Mouse (Mus musculus) left cerebral cortex, postnatal 14 days (tissue): ENCODE data around the gene Saa2. TPM values are rescaled to one million over a fixed set of nuclear protein-coding genes. Genes with fewer than 3 reads are reported as not detected.
"Not testable (repeated sequence)": the region's sequence is repeated elsewhere in the genome, so short reads cannot be mapped to it uniquely, and the experiment has no call there.

Experiments
- DNase-seq, 2 experiments: peaks; one replicate each; pipeline ENCODE4 v3.0.0; 2021 to 2022; ENCODE audit warnings: low spot score in 2 of 2, mixed read lengths in 1 of 2
- intact Hi-C: fragments of 180-260 bp; cut with DNase I; formaldehyde crosslinking; loops from one replicate; pipeline ENCODE4 v1.15.1; 2025
- long read RNA-seq, 2 experiments: library from polyadenylated mRNA; stranded (forward); transcript quantifications; one replicate each; pipeline ENCODE4 v2.0.0; 2021
- total RNA-seq, 2 experiments: library from RNA; stranded (reverse); gene quantifications; 2 replicates each; pipeline ENCODE4 v1.2.3; 2021

Gene Saa2
- total RNA-seq: not detected
- long read RNA-seq, experiment 1: 0 reads
- long read RNA-seq, experiment 2: 0 reads

- intact Hi-C loops: no loop called here
- no peak for DNase-seq
These were observed at the start of gene Saa2 for GRCm38 (mm10) chr7:46751490-46751889. Gene Saa2, plus strand, starts transcription at chr7:46751790.

- peak; percentile 79 to 86 for DNase-seq
- intact Hi-C loops: loop anchor here (5.0 kb wide), 1 partner anchor 73 kb away; the partner anchor contains the start of gene Sergef
These were observed 41.2 kb upstream of the Saa2 start, which contains the start of gene Saal1 for GRCm38 (mm10) chr7:46710390-46710844. Gene Saal1, minus strand, starts transcription at chr7:46710680.

GRCm38 (mm10) chr7:46712250-46712649, 39.3 kb upstream of the Saa2 start:
- intact Hi-C loops: loop anchor here (5.0 kb wide), 1 partner anchor 75 kb away; the partner anchor contains the start of gene Sergef
- DNase-seq: no peak

- intact Hi-C loops: loop anchor here (2.0 to 5.0 kb wide), 2 partner anchors 54 to 77 kb away; partner anchors contain the start of gene Sergef
- peak; percentile 23 to 66 for DNase-seq
These were observed 37.1 kb upstream of the Saa2 start for GRCm38 (mm10) chr7:46714518-46714917.

- intact Hi-C loops: loop anchor here (2.0 kb wide), 1 partner anchor 53 kb away; no protein-coding TSS in a partner anchor
- DNase-seq: no peak
These were observed 36.0 kb upstream of the Saa2 start, which contains the start of gene Saa3 for GRCm38 (mm10) chr7:46715600-46715999. Gene Saa3, minus strand, starts transcription at chr7:46715700.

DNA sequence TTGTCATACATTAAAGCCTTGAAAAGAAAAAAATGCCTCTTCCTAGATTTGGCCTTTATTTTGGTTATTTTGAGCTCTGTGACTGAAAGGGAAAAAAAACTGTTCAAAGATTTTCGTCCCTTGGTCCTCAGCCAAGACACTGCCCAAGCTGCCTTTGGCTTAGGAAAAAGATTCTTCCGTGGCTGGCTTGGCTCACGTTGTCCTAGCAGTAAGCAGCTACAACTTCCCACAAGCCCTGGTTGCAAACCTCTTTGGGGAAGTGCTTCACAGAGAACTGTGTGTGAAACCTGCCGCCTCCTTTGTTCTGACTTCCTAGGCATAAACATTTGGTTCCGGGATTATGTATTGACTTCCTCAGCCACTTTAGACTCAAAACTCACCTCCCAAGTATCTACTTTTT, 34.7 kb upstream of the Saa2 start:
- DNase-seq: peak in 1 of 2 experiments; percentile 20
- intact Hi-C loops: no loop called here

DNA sequence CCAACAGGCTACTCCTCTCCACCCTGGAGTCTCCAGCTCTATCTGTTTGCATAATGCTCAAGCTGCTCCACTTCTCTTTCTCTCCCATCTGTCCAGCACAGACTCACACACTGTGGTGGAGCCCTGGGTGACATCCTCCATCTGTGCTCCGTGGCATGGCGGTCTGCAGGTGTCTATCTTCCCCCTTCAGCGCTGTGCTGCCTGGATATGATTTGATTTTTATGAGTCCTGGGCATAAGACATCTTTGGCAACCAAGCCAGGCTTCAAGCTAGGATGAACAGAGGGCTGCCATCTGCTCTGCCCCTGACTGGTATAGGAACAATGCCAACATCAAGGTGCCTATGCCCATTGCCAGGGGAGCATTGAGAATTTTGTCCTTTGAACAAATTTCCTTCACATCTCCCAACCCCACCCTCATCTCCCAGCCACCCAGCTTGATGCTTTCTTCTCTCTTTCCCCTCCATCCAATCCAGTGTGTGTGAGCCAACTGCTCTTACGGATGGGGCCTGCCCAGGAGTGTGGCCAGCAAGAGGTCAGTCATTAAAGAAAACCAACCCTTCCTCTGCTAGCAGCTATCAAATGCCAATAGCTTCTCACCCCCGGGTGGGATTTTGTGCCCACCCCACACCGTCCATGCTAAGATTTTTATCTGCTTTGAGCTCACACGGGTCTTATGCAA, 32.9 kb upstream of the Saa2 start:
- intact Hi-C loops: no loop called here
- no peak for DNase-seq

GRCm38 (mm10) chr7:46719526-46719925, 32.1 kb upstream of the Saa2 start:
- DNase-seq: no peak
- intact Hi-C loops: no loop called here

- intact Hi-C loops: no loop called here
- DNase-seq: peak; percentile 12 to 20
These were observed 31.1 kb upstream of the Saa2 start for GRCm38 (mm10) chr7:46720460-46720859.

- no peak for DNase-seq
- intact Hi-C loops: no loop called here
These were observed 28.2 kb upstream of the Saa2 start for GRCm38 (mm10) chr7:46723354-46723753.

GRCm38 (mm10) chr7:46723849-46724248, 27.7 kb upstream of the Saa2 start:
- intact Hi-C loops: no loop called here
- no peak for DNase-seq

GRCm38 (mm10) chr7:46724396-46724795, 27.2 kb upstream of the Saa2 start:
- intact Hi-C loops: no loop called here
- DNase-seq: peak; percentile 8 to 47

GRCm38 (mm10) chr7:46727584-46727983, 24.0 kb upstream of the Saa2 start:
- intact Hi-C loops: no loop called here
- DNase-seq: peak in 1 of 2 experiments; percentile 36

GRCm38 (mm10) chr7:46732458-46732857, 19.1 kb upstream of the Saa2 start, which contains the start of gene Saa4:
Gene Saa4, minus strand, starts transcription at chr7:46732603.
- DNase-seq: no peak
- intact Hi-C loops: no loop called here

- no peak for DNase-seq
- intact Hi-C loops: no loop called here
These were observed 16.6 kb upstream of the Saa2 start for GRCm38 (mm10) chr7:46734983-46735382.

DNA sequence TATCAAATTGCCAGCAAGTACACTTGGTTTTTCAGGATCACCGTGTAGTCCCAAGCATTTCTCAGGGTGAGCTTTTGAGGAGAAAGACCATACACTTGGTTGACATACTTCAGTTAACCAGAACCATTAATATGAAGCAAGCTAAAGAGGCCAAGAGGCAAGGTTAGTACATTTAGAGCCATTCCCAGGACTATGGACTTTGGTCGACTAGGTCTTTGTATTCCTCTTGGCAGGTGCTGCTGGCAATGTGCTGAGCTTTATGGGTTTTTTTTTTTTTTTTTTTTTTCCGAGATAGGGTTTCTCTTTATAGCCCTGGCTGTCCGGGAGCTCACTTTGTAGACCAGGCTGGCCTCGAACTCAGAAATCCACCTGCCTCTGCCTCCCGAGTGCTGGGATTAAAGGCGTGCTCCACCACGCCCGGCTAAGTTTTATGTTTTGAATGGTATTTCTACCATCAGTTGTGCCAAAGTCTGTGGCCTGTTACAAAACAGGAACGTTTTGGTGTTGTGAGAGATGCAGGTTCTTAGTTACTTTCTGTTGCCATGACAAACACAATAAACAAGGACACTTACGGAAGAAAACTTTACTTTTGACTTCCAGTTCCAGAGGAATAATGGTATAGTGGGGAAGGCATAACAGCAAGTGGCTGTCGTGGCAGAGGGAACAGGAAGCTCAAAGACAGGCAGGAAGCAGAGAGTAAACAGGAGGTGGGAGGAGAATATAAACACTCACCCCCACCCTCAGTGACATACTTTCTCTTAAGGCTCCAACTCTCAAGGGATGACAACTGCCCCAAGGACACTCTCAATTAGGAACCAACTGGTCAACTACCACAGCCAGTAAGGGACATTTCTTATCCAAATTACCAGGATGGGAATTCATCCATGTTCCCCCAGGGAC, 12.8 kb upstream of the Saa2 start:
- intact Hi-C loops: no loop called here
- no peak for DNase-seq

GRCm38 (mm10) chr7:46740041-46740440, 11.5 kb upstream of the Saa2 start:
- DNase-seq, intact Hi-C loops: not testable (repeated sequence)

DNA sequence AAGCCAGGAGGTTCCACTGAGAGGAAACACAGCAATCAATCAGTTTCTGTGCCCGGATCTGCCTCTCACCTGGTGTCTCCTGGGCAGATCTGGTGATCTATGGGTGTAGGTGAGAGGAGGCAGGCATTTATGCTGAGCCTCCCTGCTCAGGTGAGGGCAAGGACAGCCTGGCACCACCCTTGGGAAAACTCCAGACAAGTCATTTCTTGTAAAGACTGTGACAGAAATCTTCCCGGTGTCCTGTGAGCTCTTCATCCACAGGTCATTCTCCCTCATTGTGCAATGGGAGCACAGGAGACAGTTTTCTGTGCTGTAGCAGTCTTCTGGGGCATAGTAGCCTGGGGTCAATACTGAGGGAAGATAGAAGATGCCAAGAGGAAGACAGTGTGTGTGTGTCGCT, 8.7 kb upstream of the Saa2 start, which contains the start of gene Saa1:
Gene Saa1, minus strand, starts transcription at position 101 of the 400 bp plus-strand sequence.
- intact Hi-C loops: not testable (repeated sequence)

GRCm38 (mm10) chr7:46745816-46746215, 5.8 kb upstream of the Saa2 start:
- DNase-seq: no peak
- intact Hi-C loops: no loop called here

More for the DNA sequence above, 8.7 kb upstream of the Saa2 start, which contains the start of gene Saa1:
- DNase-seq: not testable (repeated sequence)

- intact Hi-C loops: no loop called here
- DNase-seq: no peak
These were observed 5.2 kb upstream of the Saa2 start for GRCm38 (mm10) chr7:46746381-46746780.
